Mouse (Mus musculus) stomach, embryonic 15.5 days (tissue): ENCODE data around the gene Gtf2ird1. TPM values are rescaled to one million over a fixed set of nuclear protein-coding genes. Genes with fewer than 3 reads are reported as not detected.

ENCODE experiments used
- ATAC-seq: fragments of 200-750 bp; cut with Nextera tagmentation; 2 replicates; pipeline ENCODE4 v1.8.0; 2017; ENCODE audit warnings: low read depth, moderate number of reproducible peaks, moderate TSS enrichment; ENCODE audit not compliant: insufficient read depth, low FRiP score
- H3K27ac ChIP-seq: fragments of 300-500 bp; sonication (generic); 2 replicates; pipeline ENCODE4 v1.5.1; 2015; ENCODE audit warnings: mild to moderate bottlenecking, inconsistent platforms
- H3K27me3 ChIP-seq: fragments of 300-500 bp; sonication (generic); replicated peaks from 2 replicates; pipeline ENCODE4 v1.6.1; 2015; ENCODE audit warnings: inconsistent platforms
- H3K36me3 ChIP-seq: fragments of 300-500 bp; sonication (generic); 2 replicates; pipeline ENCODE4 v1.6.1; 2015; ENCODE audit warnings: inconsistent platforms
- H3K4me1 ChIP-seq: fragments of 300-500 bp; sonication (generic); 2 replicates; pipeline ENCODE4 v1.6.1; 2015; ENCODE audit warnings: inconsistent platforms
- H3K4me2 ChIP-seq: fragments of 300-500 bp; sonication (generic); 2 replicates; pipeline ENCODE4 v1.6.1; 2015; ENCODE audit warnings: mild to moderate bottlenecking, inconsistent platforms
- H3K4me3 ChIP-seq: fragments of 300-500 bp; sonication (generic); replicated peaks from 2 replicates; pipeline ENCODE4 v1.5.1; 2015; ENCODE audit warnings: inconsistent platforms
- H3K9ac ChIP-seq: fragments of 300-500 bp; sonication (generic); 2 replicates; pipeline ENCODE4 v1.6.1; 2015; ENCODE audit warnings: inconsistent platforms
- H3K9me3 ChIP-seq: fragments of 300-500 bp; sonication (generic); 2 replicates; pipeline ENCODE4 v1.6.1; 2016; ENCODE audit warnings: inconsistent platforms
- WGBS: fragments of 180-500 bp; shearing (Covaris S2); methylation state at CpG from one replicate; pipeline ENCODE4 v1.1.7; 2015; 5-methylcytosine and 5-hydroxymethylcytosine counted together
- microRNA-seq: library from miRNA; unstranded; fragments of <30 nt; microRNA quantifications from one replicate; pipeline ENCODE4, GENCODE M21; 2016
- polyA plus RNA-seq: library from polyadenylated mRNA; unstranded; fragments of >200 nt; fragmentation: Nextera tagmentation; extraction: Ambion mirVana; gene quantifications from 2 replicates; pipeline ENCODE4 v1.2.1, GENCODE M21; 2015

The Gtf2ird1 gene
- polyA plus RNA-seq, 1 experiment from 2014 or later: 83.6 TPM

DNA sequence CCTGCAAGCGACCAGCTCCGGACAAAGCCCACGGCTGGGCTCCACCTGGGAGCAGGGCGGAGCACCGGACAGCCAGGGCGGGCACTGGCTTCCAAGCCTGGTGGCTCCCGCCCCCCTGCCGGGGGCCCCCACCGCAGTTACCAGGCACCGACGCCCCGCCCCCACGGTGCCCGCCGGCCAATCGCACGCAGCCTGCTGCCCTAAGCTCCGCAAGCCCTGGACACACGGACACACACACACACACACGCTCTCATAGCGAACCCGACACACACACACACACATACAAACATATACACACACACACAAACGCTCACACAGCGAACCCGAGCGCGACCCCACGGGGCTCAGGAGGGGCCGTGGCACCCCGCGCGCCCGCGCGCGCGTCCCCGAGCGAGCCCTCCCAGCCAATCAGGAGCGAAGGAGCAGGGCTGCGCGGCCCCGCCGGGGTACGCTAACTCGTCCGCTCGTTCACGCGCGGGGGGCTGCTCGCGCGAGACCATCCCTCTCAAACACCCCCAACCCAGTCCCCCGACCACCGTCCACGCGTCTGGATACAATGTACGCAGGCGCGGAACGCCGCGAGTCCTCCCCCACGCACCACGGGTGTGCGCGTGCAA lies 143.0 kb downstream of the Gtf2ird1 start:
- Histone ChIP-seq H3K36me3 (peaks cover 16% of the 10 kb centered on the region), H3K9me3 (no peaks in the 10 kb centered on the region), H3K4me3 (peak overlapping the region; percentile 85), H3K4me2 (peak overlapping the region; percentile 71), H3K4me1 (peaks cover 19% of the 10 kb centered on the region), H3K27ac (peak overlapping the region; percentile 99), H3K9ac (peak overlapping the region; percentile 88), H3K27me3 (no peaks in the 10 kb centered on the region)
- WGBS: under 1% methylated on average over 68 of the region's 68 CpGs
- peak; percentile 85 for ATAC-seq

DNA sequence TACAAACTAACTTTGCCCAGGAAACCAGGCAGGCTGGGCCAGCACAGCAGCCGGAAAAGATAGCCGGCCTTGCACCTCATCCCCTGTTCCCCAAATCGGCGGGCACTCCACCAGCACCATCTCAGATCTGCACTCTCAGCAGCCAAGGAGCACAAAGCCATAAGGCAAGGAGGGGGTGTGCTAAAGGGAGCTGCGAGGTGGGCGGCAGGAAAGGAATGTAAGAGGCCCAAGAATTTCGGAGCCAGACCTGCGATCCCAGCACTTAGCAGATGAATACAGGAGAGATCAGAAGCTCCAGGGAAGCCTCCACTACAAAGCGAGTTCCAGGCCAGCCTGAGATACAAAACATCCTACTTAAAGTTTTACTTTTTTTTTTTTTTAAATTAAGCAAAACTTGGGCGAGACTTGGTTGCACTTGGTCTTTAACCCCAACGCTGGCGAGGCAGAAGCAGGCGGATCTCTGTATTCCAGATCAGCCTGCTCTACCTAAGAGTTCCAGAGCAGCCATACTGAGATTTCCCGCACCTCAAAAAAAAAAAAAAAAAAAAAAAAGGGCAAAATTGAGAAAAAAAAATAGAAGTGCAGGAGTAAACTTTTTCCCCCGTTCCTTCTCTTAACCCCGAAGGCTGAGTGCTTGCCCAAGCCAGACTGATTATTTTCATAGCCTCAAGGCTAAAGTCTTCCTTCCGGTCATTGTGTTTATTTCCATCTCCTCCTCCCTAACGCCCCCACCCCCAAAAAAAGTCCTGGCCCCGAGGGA lies 143.6 kb downstream of the Gtf2ird1 start:
- peaks cover 16% of the 10 kb centered on the region for H3K36me3 ChIP-seq
- peak overlapping the region; percentile 71 for H3K4me2 ChIP-seq
- no peaks in the 10 kb centered on the region for H3K9me3 ChIP-seq
- no peak for ATAC-seq
- WGBS: 3% methylated on average over 19 of the region's 19 CpGs
- peak overlapping the region; percentile 99 for H3K27ac ChIP-seq
- peak overlapping the region; percentile 85 for H3K4me3 ChIP-seq
- no peaks in the 10 kb centered on the region for H3K27me3 ChIP-seq
- peaks cover 20% of the 10 kb centered on the region for H3K4me1 ChIP-seq
- peak overlapping the region; percentile 88 for H3K9ac ChIP-seq

DNA sequence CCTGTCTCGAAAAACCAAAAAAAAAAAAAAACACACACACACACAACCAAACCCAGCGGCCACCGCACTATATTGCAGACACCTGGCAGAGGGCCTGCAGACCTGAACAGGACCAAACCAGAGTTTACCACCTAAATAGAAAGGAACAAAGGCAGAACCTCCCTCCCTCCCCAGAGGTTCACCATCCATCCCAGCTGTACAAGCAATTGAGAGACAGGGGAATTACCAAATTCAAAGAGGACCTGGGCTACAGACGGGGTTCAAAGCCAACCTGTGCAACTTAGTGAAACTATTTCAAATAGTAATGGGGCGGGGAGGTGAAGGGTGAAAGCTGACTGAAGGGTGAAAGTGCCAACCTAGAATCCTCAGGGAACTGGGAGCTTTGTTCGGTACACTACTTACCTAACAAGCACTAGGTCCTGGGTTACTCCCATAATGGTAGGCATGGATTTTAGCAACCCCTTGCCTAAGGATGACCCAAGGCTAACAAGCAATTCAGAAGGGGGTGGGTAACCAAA lies 144.6 kb downstream of the Gtf2ird1 start:
- Histone ChIP-seq H3K27me3 (no peaks in the 10 kb centered on the region), H3K27ac (peak overlapping the region; percentile 41; the same call in 1 of the 2 replicates)
- 58% methylated on average over 6 of the region's 6 CpGs for WGBS

DNA sequence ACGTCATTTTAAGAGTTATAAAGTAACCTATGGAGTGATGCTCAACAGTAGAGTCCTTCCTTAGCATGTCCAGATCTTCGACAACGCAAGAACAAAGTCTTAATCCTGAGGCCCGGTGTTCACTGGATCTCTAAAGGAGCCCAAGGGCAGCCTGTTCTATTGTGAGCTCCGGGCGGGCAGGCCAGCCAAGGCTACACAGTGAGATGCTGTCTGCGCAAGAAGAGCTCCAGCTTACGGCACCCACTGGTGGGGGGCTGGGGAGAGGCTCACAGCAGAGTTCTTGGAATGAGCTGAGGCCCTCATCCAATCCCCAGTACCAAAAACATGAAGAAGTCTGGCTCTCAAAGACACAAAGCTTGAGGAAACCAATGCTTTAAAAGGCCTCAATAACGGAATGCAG lies 146.3 kb downstream of the Gtf2ird1 start:
- H3K36me3 ChIP-seq: peaks cover 24% of the 10 kb centered on the region
- H3K4me1 ChIP-seq: peaks cover 20% of the 10 kb centered on the region
- no peaks in the 10 kb centered on the region for H3K27me3 ChIP-seq
- no peak overlapping the region for H3K27ac ChIP-seq
- H3K9ac ChIP-seq: no peak overlapping the region
- no peaks in the 10 kb centered on the region for H3K9me3 ChIP-seq
- H3K4me2 ChIP-seq: no peak overlapping the region
- 94% methylated on average over 9 of the region's 9 CpGs for WGBS
- ATAC-seq: no peak
- H3K4me3 ChIP-seq: no peak overlapping the region

More for the DNA sequence above, 144.6 kb downstream of the Gtf2ird1 start:
- H3K4me2 ChIP-seq: peak overlapping the region; percentile 71
- H3K9me3 ChIP-seq: no peaks in the 10 kb centered on the region
- no peak for ATAC-seq
- peak overlapping the region; percentile 85 for H3K4me3 ChIP-seq
- no peak overlapping the region for H3K9ac ChIP-seq
- H3K36me3 ChIP-seq: peaks cover 16% of the 10 kb centered on the region
- peaks cover 26% of the 10 kb centered on the region for H3K4me1 ChIP-seq

DNA sequence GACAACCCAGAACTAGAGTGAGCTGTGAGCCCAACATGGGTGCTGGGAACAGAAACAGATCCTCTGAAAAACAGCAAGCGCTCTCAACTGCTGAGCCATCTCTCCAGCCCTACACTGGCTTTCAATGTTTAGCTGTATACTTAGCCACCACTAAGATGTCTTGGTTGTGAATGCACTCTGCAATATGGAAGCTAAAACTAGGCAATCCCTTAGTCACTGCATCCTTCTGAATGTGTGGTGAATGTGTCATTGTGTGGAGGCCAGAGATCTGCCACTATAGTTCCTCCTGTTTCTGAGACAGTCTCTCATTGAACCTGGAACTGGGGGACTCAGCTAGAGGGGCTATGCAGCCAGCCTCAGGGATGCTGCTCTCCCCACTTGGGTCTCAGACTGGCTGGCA lies 147.2 kb downstream of the Gtf2ird1 start:
- Histone ChIP-seq H3K4me3 (no peak overlapping the region), H3K9me3 (no peaks in the 10 kb centered on the region), H3K27ac (no peak overlapping the region), H3K4me1 (peaks cover 20% of the 10 kb centered on the region), H3K9ac (no peak overlapping the region), H3K27me3 (no peaks in the 10 kb centered on the region), H3K4me2 (no peak overlapping the region), H3K36me3 (peaks cover 29% of the 10 kb centered on the region)
- WGBS: 100% methylated on average over 1 of the region's 1 CpGs
- no peak for ATAC-seq

Small RNAs within 50 kb of the gene (microRNA-seq; reads per million reads assigned to microRNA genes)
- gene Gm26340 (not detected), gene Mir3965 (not detected)

Other genes with a start within 250 kb of the Gtf2ird1 start
- gene Ncf1, start 227.1 kb downstream of the Gtf2ird1 start, polyA plus RNA-seq: 7.1 and 7.9 TPM in 2 replicates
- gene Gtf2i, start 142.0 kb downstream of the Gtf2ird1 start, polyA plus RNA-seq: 154 and 163 TPM in 2 replicates
- gene Clip2, start 95.7 kb upstream of the Gtf2ird1 start, polyA plus RNA-seq: 2.9 and 3.5 TPM in 2 replicates
- gene Syna, start 103.5 kb upstream of the Gtf2ird1 start, polyA plus RNA-seq: 0.09 and 0.10 TPM in 2 replicates
- gene Rfc2, start 124.7 kb upstream of the Gtf2ird1 start, polyA plus RNA-seq: 257 and 262 TPM in 2 replicates
- gene Lat2, start 158.3 kb upstream of the Gtf2ird1 start, polyA plus RNA-seq: 3.0 and 4.0 TPM in 2 replicates
- gene Eif4h, start 182.8 kb upstream of the Gtf2ird1 start, polyA plus RNA-seq: 415 and 416 TPM in 2 replicates
- 5.9 TPM in 2 replicates for gene Limk1, start 231.9 kb upstream of the Gtf2ird1 start, polyA plus RNA-seq